Mouse (Mus musculus) forebrain, embryonic 16.5 days (tissue): Measurements from ENCODE around the gene Olfr684. TPM values are rescaled to one million over a fixed set of nuclear protein-coding genes. Genes with fewer than 3 reads are reported as not detected.

ENCODE experiments used
- ATAC-seq: fragments of 200-750 bp; cut with Nextera tagmentation; 2 replicates; pipeline ENCODE4 v1.8.0; 2017; ENCODE audit warnings: mild to moderate bottlenecking, moderate library complexity
- H3K27ac ChIP-seq: fragments of 300-500 bp; sonication (generic); 2 replicates; pipeline ENCODE4 v1.5.1; 2014; ENCODE audit warnings: low read length, control low read depth
- H3K27me3 ChIP-seq: fragments of 300-500 bp; sonication (generic); replicated peaks from 2 replicates; pipeline ENCODE4 v1.6.1; 2014; ENCODE audit warnings: low read length; ENCODE audit not compliant: control insufficient read depth, insufficient read depth
- H3K36me3 ChIP-seq: fragments of 300-500 bp; sonication (generic); 2 replicates; pipeline ENCODE4 v1.6.1; 2014; ENCODE audit not compliant: control insufficient read depth, insufficient read depth
- H3K4me1 ChIP-seq: fragments of 300-500 bp; sonication (generic); replicated peaks from 2 replicates; pipeline ENCODE4 v1.6.1; 2014; ENCODE audit warnings: low read length; ENCODE audit not compliant: control insufficient read depth, insufficient read depth
- H3K4me2 ChIP-seq: fragments of 300-500 bp; sonication (generic); 2 replicates; pipeline ENCODE4 v1.6.1; 2014; ENCODE audit warnings: mild to moderate bottlenecking, low read length, control low read depth
- H3K4me3 ChIP-seq: fragments of 300-500 bp; sonication (generic); replicated peaks from 2 replicates; pipeline ENCODE4 v1.5.1; 2014; ENCODE audit warnings: mild to moderate bottlenecking, low read length, control low read depth
- H3K9ac ChIP-seq: fragments of 300-500 bp; sonication (generic); replicated peaks from 2 replicates; pipeline ENCODE4 v1.6.1; 2014; ENCODE audit warnings: low read depth, low read length, control low read depth
- H3K9me3 ChIP-seq: fragments of 300-500 bp; sonication (generic); 2 replicates; pipeline ENCODE4 v1.6.1; 2016; ENCODE audit warnings: low read length; ENCODE audit not compliant: control insufficient read depth
- WGBS: fragments of 180-500 bp; shearing (Covaris S2); extraction: QIAGEN DNeasy Blood & Tissue Kit; methylation state at CpG from one replicate; pipeline ENCODE4 v1.1.7; 2014; 5-methylcytosine and 5-hydroxymethylcytosine counted together
- polyA plus RNA-seq: library from polyadenylated mRNA; unstranded; fragments of >200 nt; fragmentation: Nextera tagmentation; extraction: Ambion mirVana; gene quantifications from 2 replicates; pipeline ENCODE4 v1.2.1, GENCODE M21; 2015

Olfr684 gene
- polyA plus RNA-seq = not detected in 2 replicates

DNA sequence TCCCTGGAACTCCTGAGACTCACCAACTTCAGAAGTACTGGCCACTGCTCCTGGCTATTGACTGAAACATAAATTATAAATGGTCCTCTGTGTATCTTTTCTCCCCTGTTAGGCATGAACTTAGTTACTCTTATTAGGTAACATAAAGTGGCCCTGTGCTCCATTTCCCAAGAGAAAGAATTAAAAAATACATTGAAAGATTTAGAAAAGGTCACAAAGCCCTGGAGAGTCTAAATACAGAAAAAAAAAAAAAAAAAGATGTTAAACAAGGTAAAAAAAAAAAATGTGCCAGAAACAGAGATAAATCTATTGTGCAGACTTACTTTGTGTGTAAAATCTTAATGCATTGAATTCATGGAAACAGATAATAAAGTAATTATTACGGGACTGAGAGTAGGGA lies at the start of gene Olfr684:
Gene Olfr684 (minus strand): TSS at position 101 of the 400 bp plus-strand sequence.
- Histone ChIP-seq H3K27me3 (no peaks in the 10 kb centered on the region), H3K27ac (no peak within 1 kb of the TSS), H3K4me1 (no peaks in the 10 kb centered on the region), H3K4me2 (no peak within 1 kb of the TSS), H3K4me3 (no peak within 1 kb of the TSS), H3K9ac (no peak within 1 kb of the TSS), H3K36me3 (no peaks in the 10 kb centered on the region), H3K9me3 (no peaks in the 10 kb centered on the region)
- 35% methylated on average over 1 of the region's 1 CpGs for WGBS
- no peak for ATAC-seq

DNA sequence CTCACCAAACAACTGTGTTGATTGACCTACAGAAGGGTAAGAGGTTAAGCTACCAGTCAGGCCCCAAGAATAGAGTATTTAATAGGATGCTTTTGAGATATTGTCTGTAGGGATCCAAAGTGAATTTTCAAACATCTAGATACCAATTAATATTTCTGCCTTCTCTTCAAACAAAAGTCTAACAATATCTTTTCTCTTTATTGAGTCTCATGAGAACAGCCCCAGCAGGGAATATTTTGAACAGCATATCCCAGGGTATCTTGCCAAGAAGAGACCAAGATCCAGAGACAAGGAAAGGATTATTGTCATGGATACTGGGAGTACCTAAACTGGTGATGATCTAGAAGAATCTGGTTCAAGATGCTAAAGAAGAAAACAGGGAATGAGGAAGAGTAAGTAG lies 43.9 kb upstream of the Olfr684 start, which contains the start of gene Olfr686:
Gene Olfr686 (minus strand): TSS at position 101 of the 400 bp plus-strand sequence.
- Histone ChIP-seq H3K4me3 (no peak within 1 kb of the TSS), H3K9me3 (no peaks in the 10 kb centered on the region), H3K4me1 (no peaks in the 10 kb centered on the region), H3K36me3 (no peaks in the 10 kb centered on the region), H3K27me3 (no peaks in the 10 kb centered on the region), H3K27ac (no peak within 1 kb of the TSS), H3K4me2 (no peak within 1 kb of the TSS), H3K9ac (no peak within 1 kb of the TSS)
- ATAC-seq = no peak

DNA sequence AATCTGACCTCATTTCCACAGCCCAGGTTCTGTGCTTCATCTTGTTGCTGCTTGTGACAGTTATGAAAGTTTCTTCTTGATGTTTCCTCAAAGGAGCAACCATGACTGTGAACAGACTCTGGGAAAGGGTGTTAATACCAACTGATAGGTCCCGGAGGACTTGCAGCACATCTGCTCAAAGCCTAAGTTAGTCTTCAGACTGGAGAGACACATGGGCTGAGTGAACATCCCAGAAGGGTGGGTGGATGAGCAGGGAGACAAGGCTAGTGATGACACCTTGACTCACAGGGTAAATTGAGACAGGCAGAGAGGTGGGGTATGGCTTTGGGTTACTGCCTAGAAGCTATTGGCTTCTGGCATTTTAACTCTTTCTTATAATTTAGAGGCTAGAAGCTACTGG lies 22.5 kb upstream of the Olfr684 start, which contains the start of gene Olfr685:
Gene Olfr685 (minus strand): TSS at position 101 of the 400 bp plus-strand sequence.
- Histone ChIP-seq H3K4me1 (no peaks in the 10 kb centered on the region), H3K27me3 (no peaks in the 10 kb centered on the region), H3K9me3 (no peaks in the 10 kb centered on the region), H3K9ac (no peak within 1 kb of the TSS), H3K4me2 (no peak within 1 kb of the TSS), H3K4me3 (no peak within 1 kb of the TSS), H3K36me3 (no peaks in the 10 kb centered on the region), H3K27ac (no peak within 1 kb of the TSS)
- no peak for ATAC-seq
- WGBS = 90% methylated on average over 1 of the region's 1 CpGs

DNA sequence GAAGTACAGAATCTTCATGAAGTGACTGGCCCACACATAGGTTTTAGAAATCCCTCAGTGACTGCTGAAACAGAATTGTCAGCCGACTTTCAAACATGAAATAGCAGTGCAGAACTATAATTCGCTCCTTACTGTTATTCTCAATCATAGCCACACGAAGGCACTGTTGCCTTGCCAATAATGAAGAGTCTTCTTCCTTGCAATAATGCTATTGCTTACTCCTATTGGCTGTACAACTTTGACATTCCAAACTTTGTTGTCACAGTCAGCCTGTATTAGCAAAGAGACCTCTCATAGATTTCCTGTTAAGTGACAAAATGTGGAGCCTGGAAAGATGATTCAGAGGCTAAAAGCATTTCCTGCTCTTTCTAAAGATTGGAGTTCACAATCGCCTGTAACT lies 7.3 kb upstream of the Olfr684 start:
- Histone ChIP-seq H3K4me3 (no peak overlapping the region), H3K9ac (no peak overlapping the region), H3K9me3 (no peaks in the 10 kb centered on the region), H3K4me1 (no peaks in the 10 kb centered on the region), H3K27ac (no peak overlapping the region), H3K36me3 (no peaks in the 10 kb centered on the region), H3K4me2 (no peak overlapping the region), H3K27me3 (no peaks in the 10 kb centered on the region)
- no peak for ATAC-seq
- 64% methylated on average over 4 of the region's 4 CpGs for WGBS

DNA sequence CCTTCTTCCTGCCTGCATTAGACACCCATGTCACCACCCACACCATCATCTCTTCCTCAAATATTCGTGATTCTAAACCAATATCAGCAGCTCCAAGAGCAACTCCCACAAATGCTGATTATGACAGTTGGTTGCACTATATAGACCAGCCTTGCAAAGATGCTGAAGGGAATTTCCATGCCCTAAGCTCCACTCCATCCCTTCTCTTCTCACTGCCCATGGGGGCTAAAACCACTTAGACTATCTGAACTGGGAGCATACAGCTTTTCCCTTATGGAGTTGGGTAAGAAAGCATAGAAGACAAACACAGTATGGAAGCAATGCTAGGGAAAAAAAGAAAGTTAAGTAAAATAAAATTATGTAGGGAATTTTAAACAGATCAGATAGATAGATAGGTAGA lies 16.5 kb downstream of the Olfr684 start, which contains the start of gene Olfr683:
Gene Olfr683 (minus strand): TSS at position 101 of the 400 bp plus-strand sequence.
- H3K27me3 ChIP-seq = no peaks in the 10 kb centered on the region
- no peak within 1 kb of the TSS for H3K9ac ChIP-seq
- H3K4me2 ChIP-seq = no peak within 1 kb of the TSS
- ATAC-seq = no peak
- WGBS = 83% methylated on average over 1 of the region's 1 CpGs
- H3K36me3 ChIP-seq = no peaks in the 10 kb centered on the region
- no peaks in the 10 kb centered on the region for H3K4me1 ChIP-seq
- no peaks in the 10 kb centered on the region for H3K9me3 ChIP-seq
- H3K4me3 ChIP-seq = no peak within 1 kb of the TSS
- no peak within 1 kb of the TSS for H3K27ac ChIP-seq

DNA sequence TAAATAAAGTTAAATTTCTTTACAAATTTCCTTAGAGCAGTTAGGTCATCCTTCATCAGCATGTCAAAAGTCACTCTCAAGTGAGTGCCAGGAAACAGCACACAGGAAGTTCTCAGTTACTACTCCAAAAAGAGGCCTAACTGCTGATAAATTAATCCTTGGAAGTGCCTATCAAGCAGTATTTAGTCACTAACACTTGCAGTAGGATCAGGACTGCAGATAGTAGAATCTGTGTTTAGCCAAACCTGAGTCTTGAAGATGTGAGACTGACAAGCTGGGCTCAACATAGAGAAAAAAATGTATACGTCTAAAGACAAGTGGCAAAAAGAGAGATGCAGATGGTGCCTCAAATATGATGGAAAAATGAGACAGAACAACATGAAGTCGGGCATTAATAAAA lies 22.2 kb downstream of the Olfr684 start:
- Histone ChIP-seq H3K27me3 (no peaks in the 10 kb centered on the region), H3K9ac (no peak overlapping the region), H3K4me1 (no peaks in the 10 kb centered on the region), H3K9me3 (no peaks in the 10 kb centered on the region), H3K4me3 (no peak overlapping the region), H3K4me2 (no peak overlapping the region), H3K36me3 (no peaks in the 10 kb centered on the region), H3K27ac (no peak overlapping the region)
- WGBS = 93% methylated on average over 2 of the region's 2 CpGs
- ATAC-seq = no peak

DNA sequence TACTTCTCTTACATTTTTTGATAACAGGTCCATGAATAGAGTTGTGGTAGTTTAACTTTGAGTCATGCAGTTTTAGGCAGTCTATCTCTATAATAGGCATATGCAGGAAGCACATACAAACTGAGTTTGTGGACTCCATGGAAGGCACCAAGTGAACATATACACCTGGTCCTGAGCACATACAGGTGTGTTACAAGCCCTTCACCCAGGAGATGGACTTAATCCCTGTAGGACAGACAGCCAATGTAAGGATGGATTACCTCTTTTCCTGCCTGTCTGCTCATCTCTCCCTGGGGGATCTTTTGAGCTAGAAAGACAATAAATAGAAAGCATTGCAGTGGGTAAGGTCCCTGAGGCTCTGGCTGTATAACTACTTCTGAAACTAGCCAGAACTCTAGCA lies 46.9 kb downstream of the Olfr684 start, which contains the start of gene Olfr681:
Gene Olfr681 (plus strand): TSS at position 301 of the 400 bp plus-strand sequence.
- H3K4me3 ChIP-seq = no peak within 1 kb of the TSS
- H3K27me3 ChIP-seq = no peaks in the 10 kb centered on the region
- no peak for ATAC-seq
- H3K4me1 ChIP-seq = no peaks in the 10 kb centered on the region
- H3K9ac ChIP-seq = no peak within 1 kb of the TSS
- H3K9me3 ChIP-seq = no peaks in the 10 kb centered on the region
- no peaks in the 10 kb centered on the region for H3K36me3 ChIP-seq
- no peak within 1 kb of the TSS for H3K4me2 ChIP-seq
- H3K27ac ChIP-seq = no peak within 1 kb of the TSS

Other genes starting within 250 kb of the Olfr684 start
- gene Olfr667, start 242.2 kb downstream of the Olfr684 start, polyA plus RNA-seq = not detected in 2 replicates
- not detected in 2 replicates for gene Olfr668, start 235.6 kb downstream of the Olfr684 start, polyA plus RNA-seq
- not detected in 2 replicates for gene Olfr669, start 229.4 kb downstream of the Olfr684 start, polyA plus RNA-seq
- not detected in 2 replicates for gene Olfr670, start 201.0 kb downstream of the Olfr684 start, polyA plus RNA-seq
- not detected in 2 replicates for gene Olfr671, start 184.5 kb downstream of the Olfr684 start, polyA plus RNA-seq
- not detected in 2 replicates for gene Olfr672, start 161.6 kb downstream of the Olfr684 start, polyA plus RNA-seq
- gene Olfr675, start 135.2 kb downstream of the Olfr684 start, polyA plus RNA-seq = not detected in 2 replicates
- gene Olfr676, start 131.0 kb downstream of the Olfr684 start, polyA plus RNA-seq = not detected in 2 replicates
- not detected in 2 replicates for gene Olfr677, start 112.3 kb downstream of the Olfr684 start, polyA plus RNA-seq
- gene Olfr678, start 99.2 kb downstream of the Olfr684 start, polyA plus RNA-seq = not detected in 2 replicates
- gene Olfr679, start 82.4 kb downstream of the Olfr684 start, polyA plus RNA-seq = not detected in 2 replicates
- not detected in 2 replicates for gene Olfr680-ps1, start 70.8 kb downstream of the Olfr684 start, polyA plus RNA-seq
- gene Olfr681, start 46.8 kb downstream of the Olfr684 start, polyA plus RNA-seq = not detected in 2 replicates
- gene Olfr683, start 16.6 kb downstream of the Olfr684 start, polyA plus RNA-seq = not detected in 2 replicates
- not detected in 2 replicates for gene Olfr685, start 22.4 kb upstream of the Olfr684 start, polyA plus RNA-seq
- not detected in 2 replicates for gene Olfr686, start 43.8 kb upstream of the Olfr684 start, polyA plus RNA-seq
- gene Olfr688, start 124.4 kb upstream of the Olfr684 start, polyA plus RNA-seq = not detected in 2 replicates
- gene Olfr689, start 147.5 kb upstream of the Olfr684 start, polyA plus RNA-seq = not detected in 2 replicates
- gene Olfr690, start 170.5 kb upstream of the Olfr684 start, polyA plus RNA-seq = not detected in 2 replicates
- gene Olfr691, start 178.6 kb upstream of the Olfr684 start, polyA plus RNA-seq = 0.22 TPM in 1 of 2 replicates, not detected in the other
- gene Olfr692, start 204.6 kb upstream of the Olfr684 start, polyA plus RNA-seq = not detected in 2 replicates
- not detected in 2 replicates for gene Gm5901, start 211.4 kb upstream of the Olfr684 start, polyA plus RNA-seq
- gene Fam160a2, start 236.4 kb upstream of the Olfr684 start, polyA plus RNA-seq = 50.1 and 53.6 TPM in 2 replicates
- 0.19 TPM in 1 of 2 replicates, not detected in the other for gene Cnga4, start 240.9 kb upstream of the Olfr684 start, polyA plus RNA-seq